Mouse (Mus musculus) neutrophil, adult 59 days (primary cell): ENCODE data around the gene Plek2. TPM values are rescaled to one million over a fixed set of nuclear protein-coding genes. Genes with fewer than 3 reads are reported as not detected.

ENCODE experiments used
- total RNA-seq, 2 experiments: library from RNA; stranded (reverse); gene quantifications; 1 replicate in 1 of 2; 2 replicates in 1 of 2; pipeline ENCODE4 v1.2.4; 2023

The Plek2 gene
- total RNA-seq = under 1 TPM in 1 of 2 experiments, not detected in 1; 0.29 TPM

DNA sequence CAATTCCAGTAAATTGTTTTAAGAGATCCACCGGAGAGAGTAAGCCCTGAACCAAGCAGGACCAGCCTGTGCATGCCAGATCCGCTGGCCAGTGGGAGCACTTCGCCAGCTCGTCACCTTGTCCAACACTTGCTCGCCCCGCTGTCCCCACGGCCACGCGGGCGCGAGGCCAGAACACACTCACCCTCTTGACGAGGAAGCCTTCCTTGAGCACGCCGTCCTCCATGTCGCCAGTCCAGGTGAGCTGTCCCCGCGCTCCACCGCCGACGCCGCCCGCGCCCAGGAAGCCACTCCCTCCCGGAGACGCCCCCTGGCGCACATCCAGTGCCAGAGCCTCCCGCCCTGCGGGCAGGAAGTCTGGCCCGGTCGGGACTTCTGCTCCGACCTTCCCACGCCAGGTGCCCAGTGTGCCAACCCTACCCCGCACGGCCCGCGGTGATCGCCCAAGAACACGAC lies at the start of gene Plek2:
TSS of gene Plek2 (minus strand) at position 258 of the 456 bp plus-strand sequence.

GRCm38 (mm10) chr12:78861496-78862253 lies 45.1 kb downstream of the Plek2 start, which contains the start of the genes Atp6v1d and Eif2s1:
Gene Atp6v1d, minus strand, starts transcription at chr12:78861638.
Gene Eif2s1, plus strand, starts transcription at chr12:78861819.

Other genes with a start within 250 kb of the Plek2 start
- gene Fam71d, start 215.4 kb downstream of the Plek2 start, total RNA-seq = not detected
- gene Mpp5, start 158.1 kb downstream of the Plek2 start, total RNA-seq = 10 to 100 TPM; 11.4 to 12.8 TPM
- gene Atp6v1d, start 45.3 kb downstream of the Plek2 start, total RNA-seq = 10 to 100 TPM; 79.0 to 82.2 TPM
- gene Eif2s1, start 45.1 kb downstream of the Plek2 start, total RNA-seq = 10 to 100 TPM; 30.7 to 34.6 TPM
- 10 to 100 TPM; 29.1 to 32.5 TPM for gene Tmem229b, start 100.7 kb upstream of the Plek2 start, total RNA-seq
- gene Plekhh1, start 122.2 kb upstream of the Plek2 start, total RNA-seq = under 1 TPM; 0.22 to 0.38 TPM
- 1 to 10 TPM; 3.7 to 4.4 TPM for gene Pigh, start 182.7 kb upstream of the Plek2 start, total RNA-seq
- gene Arg2, start 223.8 kb upstream of the Plek2 start, total RNA-seq = 10 to 100 TPM; 31.9 to 33.6 TPM